Mouse (Mus musculus) forebrain, embryonic 16.5 days (tissue): ENCODE measurements around the gene Tex13c2. TPM values are rescaled to one million over a fixed set of nuclear protein-coding genes. Genes with fewer than 3 reads are reported as not detected.

Experiments used
- ATAC-seq: fragments of 200-750 bp; cut with Nextera tagmentation; 2 replicates; pipeline ENCODE4 v1.8.0; 2017; ENCODE audit warnings: mild to moderate bottlenecking, moderate library complexity
- H3K27ac ChIP-seq: fragments of 300-500 bp; sonication (generic); 2 replicates; pipeline ENCODE4 v1.5.1; 2014; ENCODE audit warnings: low read length, control low read depth
- H3K27me3 ChIP-seq: fragments of 300-500 bp; sonication (generic); replicated peaks from 2 replicates; pipeline ENCODE4 v1.6.1; 2014; ENCODE audit warnings: low read length; ENCODE audit not compliant: control insufficient read depth, insufficient read depth
- H3K36me3 ChIP-seq: fragments of 300-500 bp; sonication (generic); 2 replicates; pipeline ENCODE4 v1.6.1; 2014; ENCODE audit not compliant: control insufficient read depth, insufficient read depth
- H3K4me1 ChIP-seq: fragments of 300-500 bp; sonication (generic); replicated peaks from 2 replicates; pipeline ENCODE4 v1.6.1; 2014; ENCODE audit warnings: low read length; ENCODE audit not compliant: control insufficient read depth, insufficient read depth
- H3K4me2 ChIP-seq: fragments of 300-500 bp; sonication (generic); 2 replicates; pipeline ENCODE4 v1.6.1; 2014; ENCODE audit warnings: mild to moderate bottlenecking, low read length, control low read depth
- H3K4me3 ChIP-seq: fragments of 300-500 bp; sonication (generic); replicated peaks from 2 replicates; pipeline ENCODE4 v1.5.1; 2014; ENCODE audit warnings: mild to moderate bottlenecking, low read length, control low read depth
- H3K9ac ChIP-seq: fragments of 300-500 bp; sonication (generic); replicated peaks from 2 replicates; pipeline ENCODE4 v1.6.1; 2014; ENCODE audit warnings: low read depth, low read length, control low read depth
- H3K9me3 ChIP-seq: fragments of 300-500 bp; sonication (generic); 2 replicates; pipeline ENCODE4 v1.6.1; 2016; ENCODE audit warnings: low read length; ENCODE audit not compliant: control insufficient read depth
- WGBS: fragments of 180-500 bp; shearing (Covaris S2); extraction: QIAGEN DNeasy Blood & Tissue Kit; methylation state at CpG from one replicate; pipeline ENCODE4 v1.1.7; 2014; 5-methylcytosine and 5-hydroxymethylcytosine counted together
- polyA plus RNA-seq: library from polyadenylated mRNA; unstranded; fragments of >200 nt; fragmentation: Nextera tagmentation; extraction: Ambion mirVana; gene quantifications from 2 replicates; pipeline ENCODE4 v1.2.1, GENCODE M21; 2015

Tex13c2 gene
- polyA plus RNA-seq, 1 experiment from 2014 or later, result not detected

GRCm38 (mm10) chrX:42522868-42523267 is 33.4 kb downstream of the Tex13c2 start:
- H3K4me1 ChIP-seq, result no peaks in the 10 kb centered on the region
- 79% methylated on average over 2 of the region's 2 CpGs for WGBS

GRCm38 (mm10) chrX:42530703-42531102 is 41.2 kb downstream of the Tex13c2 start:
- Histone ChIP-seq H3K27ac (no peak overlapping the region), H3K36me3 (no peaks in the 10 kb centered on the region), H3K4me1 (no peaks in the 10 kb centered on the region), H3K4me3 (no peak overlapping the region), H3K4me2 (no peak overlapping the region), H3K9me3 (no peaks in the 10 kb centered on the region), H3K9ac (no peak overlapping the region), H3K27me3 (no peaks in the 10 kb centered on the region)
- 45% methylated on average over 4 of the region's 4 CpGs for WGBS
- ATAC-seq, result peak; percentile 67; the same call in 1 of the 2 replicates

More at GRCm38 (mm10) chrX:42522868-42523267, 33.4 kb downstream of the Tex13c2 start:
- H3K9ac ChIP-seq, result no peak overlapping the region
- ATAC-seq, result no peak
- H3K4me2 ChIP-seq, result no peak overlapping the region
- no peaks in the 10 kb centered on the region for H3K27me3 ChIP-seq
- H3K27ac ChIP-seq, result no peak overlapping the region
- no peaks in the 10 kb centered on the region for H3K36me3 ChIP-seq
- no peaks in the 10 kb centered on the region for H3K9me3 ChIP-seq
- no peak overlapping the region for H3K4me3 ChIP-seq

GRCm38 (mm10) chrX:42540030-42540755 is 50.7 kb downstream of the Tex13c2 start:
- Histone ChIP-seq H3K4me1 (no peaks in the 10 kb centered on the region; the same call in 1 of the 2 replicates), H3K9me3 (no peaks in the 10 kb centered on the region), H3K4me2 (peak overlapping the region; percentile 40), H3K9ac (no peak overlapping the region), H3K36me3 (no peaks in the 10 kb centered on the region), H3K27ac (peak overlapping the region; percentile 65), H3K27me3 (no peaks in the 10 kb centered on the region), H3K4me3 (no peak overlapping the region)
- ATAC-seq, result peak; percentile 92
- WGBS, result 15% methylated on average over 3 of the region's 3 CpGs

GRCm38 (mm10) chrX:42540756-42541053 is 51.2 kb downstream of the Tex13c2 start:
- peak; percentile 68 for ATAC-seq
- Histone ChIP-seq H3K27ac (no peak overlapping the region; the same call in 1 of the 2 replicates), H3K27me3 (no peaks in the 10 kb centered on the region), H3K4me1 (no peaks in the 10 kb centered on the region; the same call in 1 of the 2 replicates), H3K36me3 (no peaks in the 10 kb centered on the region), H3K4me2 (no peak overlapping the region), H3K4me3 (no peak overlapping the region), H3K9ac (no peak overlapping the region), H3K9me3 (no peaks in the 10 kb centered on the region)
- 20% methylated on average over 5 of the region's 5 CpGs for WGBS

Other genes with a start within 250 kb of the Tex13c2 start
- gene Sh2d1a, start 12.8 kb downstream of the Tex13c2 start, polyA plus RNA-seq, result 3.9 TPM in 2 replicates